Mouse (Mus musculus): Measurements from ENCODE around the gene Chmp6. TPM values are rescaled to one million over a fixed set of nuclear protein-coding genes. Genes with fewer than 3 reads are reported as not detected.

The Chmp6 gene
- polyA plus RNA-seq, 1 experiment from 2014 or later: 104 TPM

- Histone ChIP-seq H3K36me3 (peaks cover 26% of the 10 kb centered on the region; the same call in 1 of the 2 replicates), H3K4me1 (0 out of 2 replicates have a peak, but pooled peaks cover 2% of the 10 kb centered on the region), H3K27ac (no peak overlapping the region), H3K9ac (no peak overlapping the region), H3K9me3 (no peaks in the 10 kb centered on the region), H3K27me3 (no peaks in the 10 kb centered on the region), H3K4me3 (no peak overlapping the region), H3K4me2 (no peak overlapping the region)
- ATAC-seq (ENCODE audit: insufficient number of reproducible peaks, insufficient read depth, low FRiP score, low TSS enrichment, low read depth): no peak
- WGBS: 20% methylated on average over 9 of the region's 9 CpGs
These were observed 51.8 kb downstream of the Chmp6 start for GRCm38 (mm10) chr11:119965053-119965452.

GRCm38 (mm10) chr11:119966294-119966693 lies 53.1 kb downstream of the Chmp6 start:
- Histone ChIP-seq H3K4me3 (no peak overlapping the region), H3K9me3 (no peaks in the 10 kb centered on the region), H3K9ac (no peak overlapping the region), H3K4me1 (0 out of 2 replicates have a peak, but pooled peaks cover 2% of the 10 kb centered on the region), H3K27ac (0 out of 2 replicates have a peak overlapping the region, but pooled peaks have one; percentile 28), H3K27me3 (no peaks in the 10 kb centered on the region), H3K4me2 (no peak overlapping the region), H3K36me3 (peaks cover 21% of the 10 kb centered on the region; the same call in 1 of the 2 replicates)
- WGBS: 61% methylated on average over 6 of the region's 6 CpGs
- no peak for ATAC-seq (ENCODE audit: insufficient number of reproducible peaks, insufficient read depth, low FRiP score, low TSS enrichment, low read depth)

GRCm38 (mm10) chr11:119967401-119967800 lies 54.2 kb downstream of the Chmp6 start:
- Histone ChIP-seq H3K36me3 (peaks cover 25% of the 10 kb centered on the region; the same call in 1 of the 2 replicates), H3K9ac (no peak overlapping the region), H3K27me3 (no peaks in the 10 kb centered on the region), H3K27ac (no peak overlapping the region), H3K9me3 (no peaks in the 10 kb centered on the region), H3K4me2 (no peak overlapping the region), H3K4me1 (0 out of 2 replicates have a peak, but pooled peaks cover 2% of the 10 kb centered on the region), H3K4me3 (no peak overlapping the region)
- WGBS: 81% methylated on average over 8 of the region's 8 CpGs
- no peak for ATAC-seq (ENCODE audit: insufficient number of reproducible peaks, insufficient read depth, low FRiP score, low TSS enrichment, low read depth)

- Histone ChIP-seq H3K4me2 (no peak overlapping the region), H3K9me3 (no peaks in the 10 kb centered on the region), H3K27ac (no peak overlapping the region), H3K36me3 (peaks cover 25% of the 10 kb centered on the region; the same call in 1 of the 2 replicates), H3K4me3 (no peak overlapping the region), H3K9ac (no peak overlapping the region), H3K27me3 (no peaks in the 10 kb centered on the region), H3K4me1 (0 out of 2 replicates have a peak, but pooled peaks cover 2% of the 10 kb centered on the region)
- WGBS: 86% methylated on average over 2 of the region's 2 CpGs
- no peak for ATAC-seq (ENCODE audit: insufficient number of reproducible peaks, insufficient read depth, low FRiP score, low TSS enrichment, low read depth)
These were observed 54.7 kb downstream of the Chmp6 start for GRCm38 (mm10) chr11:119967892-119968291.

Other genes with a start within 250 kb of the Chmp6 start
- 17.5 and 20.0 TPM in 2 replicates for gene Baiap2, start 29.3 kb downstream of the Chmp6 start, polyA plus RNA-seq (2015; fragmentation: Nextera tagmentation; extraction: Ambion mirVana)
- gene Aatk, start 133.7 kb downstream of the Chmp6 start, polyA plus RNA-seq (2015; fragmentation: Nextera tagmentation; extraction: Ambion mirVana): 3.6 and 3.7 TPM in 2 replicates
- 30.3 and 31.3 TPM in 2 replicates for gene Cep131, start 173.4 kb downstream of the Chmp6 start, polyA plus RNA-seq (2015; fragmentation: Nextera tagmentation; extraction: Ambion mirVana)
- 19.5 and 20.5 TPM in 2 replicates for gene Tepsin, start 185.3 kb downstream of the Chmp6 start, polyA plus RNA-seq (2015; fragmentation: Nextera tagmentation; extraction: Ambion mirVana)
- gene Ndufaf8, start 185.5 kb downstream of the Chmp6 start, polyA plus RNA-seq (2015; fragmentation: Nextera tagmentation; extraction: Ambion mirVana): 76.5 and 79.2 TPM in 2 replicates
- gene Slc38a10, start 237.9 kb downstream of the Chmp6 start, polyA plus RNA-seq (2015; fragmentation: Nextera tagmentation; extraction: Ambion mirVana): 92.9 and 94.5 TPM in 2 replicates

Data from embryonic facial prominence, embryonic 13.5 days (tissue).